Mouse (Mus musculus) cerebellum, adult 11-12 months (tissue): ENCODE results near the gene Tm4sf19.
A peak's percentile ranks its signal among the peaks of the same experiment; 100 is the strongest.

Source experiments
- DNase-seq: peaks from one replicate; pipeline ENCODE4 v3.0.0; 2022

Tm4sf19 gene

GRCm38 (mm10) chr16:32400267-32400666, at the start of gene Tm4sf19:
TSS of gene Tm4sf19 (plus strand) at chr16:32400506.
- no peak for DNase-seq

- DNase-seq, result peak; percentile 27
Observed at GRCm38 (mm10) chr16:32350776-32351175, 49.5 kb upstream of the Tm4sf19 start.

- DNase-seq, result no peak
Observed at GRCm38 (mm10) chr16:32363530-32363929, 36.8 kb upstream of the Tm4sf19 start.

GRCm38 (mm10) chr16:32371351-32371750, 29.0 kb upstream of the Tm4sf19 start:
- DNase-seq, result no peak

- DNase-seq, result no peak
Observed at GRCm38 (mm10) chr16:32379575-32379974, 20.7 kb upstream of the Tm4sf19 start.

- DNase-seq, result no peak
Observed at GRCm38 (mm10) chr16:32382901-32383300, 17.4 kb upstream of the Tm4sf19 start.

GRCm38 (mm10) chr16:32384885-32385284, 15.4 kb upstream of the Tm4sf19 start:
- DNase-seq, result no peak

GRCm38 (mm10) chr16:32386826-32387225, 13.5 kb upstream of the Tm4sf19 start:
- no peak for DNase-seq

- no peak for DNase-seq
Observed at GRCm38 (mm10) chr16:32389049-32389448, 11.3 kb upstream of the Tm4sf19 start.

GRCm38 (mm10) chr16:32389841-32390240, 10.5 kb upstream of the Tm4sf19 start:
- no peak for DNase-seq

GRCm38 (mm10) chr16:32390882-32391281, 9.4 kb upstream of the Tm4sf19 start:
- no peak for DNase-seq

- no peak for DNase-seq
Observed at GRCm38 (mm10) chr16:32395679-32396540, 4.4 kb upstream of the Tm4sf19 start.

- DNase-seq, result no peak
Observed at GRCm38 (mm10) chr16:32396541-32396835, 3.8 kb upstream of the Tm4sf19 start.

GRCm38 (mm10) chr16:32398206-32398605, 2.1 kb upstream of the Tm4sf19 start:
- no peak for DNase-seq

GRCm38 (mm10) chr16:32401335-32401965, 1.1 kb downstream of the Tm4sf19 start:
- DNase-seq, result no peak

- no peak for DNase-seq
Observed at GRCm38 (mm10) chr16:32402818-32403217, 2.5 kb downstream of the Tm4sf19 start.

- no peak for DNase-seq
Observed at GRCm38 (mm10) chr16:32405716-32406115, 5.4 kb downstream of the Tm4sf19 start.

- DNase-seq, result no peak
Observed at GRCm38 (mm10) chr16:32406671-32407070, 6.4 kb downstream of the Tm4sf19 start.

- DNase-seq, result no peak
Observed at GRCm38 (mm10) chr16:32407730-32408129, 7.4 kb downstream of the Tm4sf19 start.

- DNase-seq, result no peak
Observed at GRCm38 (mm10) chr16:32417457-32417856, 17.2 kb downstream of the Tm4sf19 start.

GRCm38 (mm10) chr16:32419517-32420483, 19.5 kb downstream of the Tm4sf19 start, which contains the start of gene Tctex1d2:
TSS of gene Tctex1d2 (plus strand) at chr16:32419702.
- DNase-seq, result peak; percentile 95

GRCm38 (mm10) chr16:32427506-32427905, 27.2 kb downstream of the Tm4sf19 start:
- no peak for DNase-seq

- peak; percentile 89 for DNase-seq
Observed at GRCm38 (mm10) chr16:32430474-32431046, 30.3 kb downstream of the Tm4sf19 start, which contains the start of gene Pcyt1a. TSS of gene Pcyt1a (plus strand) at chr16:32430921.
